Mouse (Mus musculus): ENCODE measurements at regions not wholly inside any gene's neighbourhood (a gene's known extent, or its start where the extent isn't known, plus 50 kb on each side); places are given as distances from the start of the nearest gene placed in this dataset.

- no peak for TF ChIP-seq CTCF (IDR thresholded peaks at IDR 0.05)
- intact Hi-C loops (cut with DNase I) = no loop called here
- no peak overlapping the region for H3K4me3 ChIP-seq
- H3K27ac ChIP-seq = no peak overlapping the region
- no peak for DNase-seq
Observed at GRCm38 (mm10) chr6:73401059-73401458, 68.4 kb downstream of the 4931417E11Rik start.

DNA sequence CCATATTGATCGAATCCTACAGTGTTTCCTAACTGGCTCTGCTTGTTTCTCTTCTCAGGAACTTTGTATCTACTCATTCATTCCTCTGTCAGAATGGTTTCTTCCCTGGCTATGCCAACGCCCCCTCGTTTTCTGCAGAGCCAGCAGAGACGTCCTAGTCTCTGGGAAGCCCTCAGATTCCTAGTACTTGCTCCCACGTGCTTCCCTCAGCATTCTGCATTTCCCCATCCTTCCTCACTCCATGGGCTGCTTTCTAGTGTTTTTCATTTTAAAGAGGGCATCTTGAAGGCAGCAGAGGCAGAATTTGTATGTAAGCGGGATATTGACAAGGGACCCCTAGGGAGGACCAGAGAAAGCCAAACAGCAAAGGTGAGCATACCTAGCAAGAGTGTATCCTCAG lies 80.2 kb downstream of the 4931417E11Rik start:
- intact Hi-C loops (cut with DNase I) = no loop called here
- no peak for TF ChIP-seq CTCF (IDR thresholded peaks at IDR 0.05)

GRCm38 (mm10) chr6:73386261-73386660 lies 83.2 kb downstream of the 4931417E11Rik start:
- intact Hi-C loops (cut with DNase I) = no loop called here
- TF ChIP-seq CTCF (IDR thresholded peaks at IDR 0.05) = no peak
- Histone ChIP-seq H3K27ac (no peak overlapping the region), H3K4me3 (no peak overlapping the region)
- peak; percentile 36 for DNase-seq

More for the DNA sequence above, 80.2 kb downstream of the 4931417E11Rik start:
- H3K27ac ChIP-seq = no peak overlapping the region
- no peak overlapping the region for H3K4me3 ChIP-seq
- no peak for DNase-seq

DNA sequence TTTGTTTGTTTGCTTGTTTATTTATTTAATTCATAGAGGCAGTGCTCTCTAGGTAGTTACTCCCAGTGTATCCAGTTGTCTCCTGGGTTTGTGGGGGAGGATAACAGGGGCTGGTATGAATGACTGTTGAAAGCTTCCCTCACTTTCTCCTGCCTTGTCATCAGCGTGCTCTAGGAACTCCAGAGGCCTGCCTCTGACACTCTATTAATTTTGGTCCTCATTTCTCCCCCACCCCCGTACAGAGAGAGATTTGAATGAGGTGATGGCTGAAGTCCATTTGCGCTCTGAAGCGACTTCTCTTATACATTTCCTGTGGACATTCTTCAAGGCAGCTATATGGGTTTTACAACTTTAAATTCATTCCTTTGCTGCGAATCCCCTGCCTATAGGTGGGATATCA lies 89.6 kb downstream of the 4931417E11Rik start:
- DNase-seq = no peak
- intact Hi-C loops (cut with DNase I) = no loop called here
- H3K4me3 ChIP-seq = no peak overlapping the region

GRCm38 (mm10) chr6:73377884-73378283 lies 91.6 kb downstream of the 4931417E11Rik start:
- intact Hi-C loops (cut with DNase I) = no loop called here

More for the DNA sequence above, 89.6 kb downstream of the 4931417E11Rik start:
- H3K27ac ChIP-seq = no peak overlapping the region
- no peak for TF ChIP-seq CTCF (IDR thresholded peaks at IDR 0.05)

DNA sequence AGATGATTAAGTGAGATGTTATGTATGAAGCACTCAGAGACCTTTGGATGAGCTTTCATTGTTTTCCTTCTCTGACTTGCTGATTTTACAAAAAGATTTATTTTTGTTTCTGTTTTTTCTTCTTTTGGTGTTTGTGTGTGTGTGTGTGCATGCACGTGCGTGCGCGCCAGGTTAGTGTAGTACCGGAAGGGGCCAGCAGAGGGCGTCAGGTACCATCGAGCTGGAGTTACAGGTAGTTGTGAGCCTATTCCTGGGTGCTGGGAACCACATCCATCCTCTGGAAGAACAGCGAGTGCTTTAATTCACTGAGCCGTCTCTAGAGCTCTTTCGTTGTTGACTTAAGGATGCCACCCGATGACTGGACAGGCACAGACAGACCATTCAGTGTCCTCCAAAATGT lies 93.2 kb downstream of the 4931417E11Rik start:
- Histone ChIP-seq H3K4me3 (no peak overlapping the region), H3K27ac (no peak overlapping the region)
- TF ChIP-seq CTCF (IDR thresholded peaks at IDR 0.05) = peak; percentile 27; the same call in 1 of the 2 replicates
- DNase-seq = no peak
- intact Hi-C loops (cut with DNase I) = no loop called here

More at GRCm38 (mm10) chr6:73377884-73378283, 91.6 kb downstream of the 4931417E11Rik start:
- Histone ChIP-seq H3K4me3 (no peak overlapping the region), H3K27ac (no peak overlapping the region)
- TF ChIP-seq CTCF (IDR thresholded peaks at IDR 0.05) = no peak
- DNase-seq = no peak

DNA sequence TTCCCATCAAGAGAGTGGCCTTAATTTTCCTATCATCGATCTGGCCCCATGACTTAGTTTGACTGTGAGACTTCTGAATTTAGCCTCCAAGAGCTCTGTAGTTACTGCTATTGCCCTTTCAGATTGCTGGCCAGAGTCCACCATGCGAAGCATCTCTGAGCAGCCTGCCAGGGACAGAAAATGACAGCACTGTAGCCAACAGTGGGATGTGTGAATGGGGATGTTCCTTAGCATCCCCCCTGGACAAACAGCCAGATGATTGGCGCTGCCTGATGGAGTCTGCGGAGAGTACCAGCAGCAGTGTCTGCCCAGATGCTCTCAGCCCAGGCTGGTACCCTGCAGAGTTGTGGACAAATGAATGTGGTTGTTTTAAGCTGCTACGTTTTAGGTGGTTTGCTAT lies 96.6 kb downstream of the 4931417E11Rik start:
- no peak for TF ChIP-seq CTCF (IDR thresholded peaks at IDR 0.05)
- no peak overlapping the region for H3K4me3 ChIP-seq
- intact Hi-C loops (cut with DNase I) = no loop called here
- H3K27ac ChIP-seq = no peak overlapping the region
- DNase-seq = no peak

DNA sequence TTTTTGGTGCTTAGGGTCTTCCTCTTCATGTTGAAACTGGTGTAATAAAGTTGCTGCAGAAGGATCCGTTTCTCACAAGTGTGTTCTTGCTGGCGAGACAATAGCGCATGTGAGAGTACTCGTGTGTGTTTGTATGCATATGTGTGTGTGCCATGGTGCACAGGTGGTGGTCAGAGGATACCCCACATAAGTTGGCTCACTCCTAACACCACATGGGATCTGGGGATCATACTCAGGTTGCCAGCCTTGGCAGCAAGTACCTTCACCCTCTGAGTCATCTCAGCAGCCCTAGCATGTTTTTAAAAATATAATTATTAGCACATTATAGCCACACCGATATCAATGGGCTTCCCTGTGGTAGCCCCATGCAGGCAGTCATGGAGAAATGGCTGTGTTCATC lies 97.6 kb downstream of the 4931417E11Rik start:
- no peak overlapping the region for H3K27ac ChIP-seq
- TF ChIP-seq CTCF (IDR thresholded peaks at IDR 0.05) = no peak
- DNase-seq = no peak
- H3K4me3 ChIP-seq = no peak overlapping the region
- intact Hi-C loops (cut with DNase I) = no loop called here

GRCm38 (mm10) chr6:73370901-73371300 lies 98.6 kb downstream of the 4931417E11Rik start:
- TF ChIP-seq CTCF (IDR thresholded peaks at IDR 0.05) = no peak
- no peak overlapping the region for H3K4me3 ChIP-seq
- DNase-seq = no peak
- H3K27ac ChIP-seq = no peak overlapping the region
- intact Hi-C loops (cut with DNase I) = no loop called here

DNA sequence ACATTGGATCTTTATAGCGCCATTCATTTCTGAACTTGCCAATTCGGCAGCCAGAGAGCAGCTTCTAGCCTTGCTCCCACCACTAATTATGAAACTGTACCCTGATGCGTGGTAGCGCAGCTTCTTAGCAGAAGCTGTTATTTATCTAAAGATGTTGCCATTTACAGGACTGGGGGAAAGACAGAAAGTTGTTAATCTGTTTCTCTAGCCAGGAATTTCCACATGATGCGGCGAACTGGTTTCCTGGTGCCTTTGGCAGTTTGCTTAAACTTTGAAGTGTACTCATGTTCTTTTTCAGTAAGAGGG lies 100.7 kb downstream of the 4931417E11Rik start:
- no peak for DNase-seq
- Histone ChIP-seq H3K27ac (no peak overlapping the region), H3K4me3 (peak overlapping the region; percentile 9; the same call in 1 of the 2 replicates)
- no peak for TF ChIP-seq CTCF (IDR thresholded peaks at IDR 0.05)
- intact Hi-C loops (cut with DNase I) = no loop called here

DNA sequence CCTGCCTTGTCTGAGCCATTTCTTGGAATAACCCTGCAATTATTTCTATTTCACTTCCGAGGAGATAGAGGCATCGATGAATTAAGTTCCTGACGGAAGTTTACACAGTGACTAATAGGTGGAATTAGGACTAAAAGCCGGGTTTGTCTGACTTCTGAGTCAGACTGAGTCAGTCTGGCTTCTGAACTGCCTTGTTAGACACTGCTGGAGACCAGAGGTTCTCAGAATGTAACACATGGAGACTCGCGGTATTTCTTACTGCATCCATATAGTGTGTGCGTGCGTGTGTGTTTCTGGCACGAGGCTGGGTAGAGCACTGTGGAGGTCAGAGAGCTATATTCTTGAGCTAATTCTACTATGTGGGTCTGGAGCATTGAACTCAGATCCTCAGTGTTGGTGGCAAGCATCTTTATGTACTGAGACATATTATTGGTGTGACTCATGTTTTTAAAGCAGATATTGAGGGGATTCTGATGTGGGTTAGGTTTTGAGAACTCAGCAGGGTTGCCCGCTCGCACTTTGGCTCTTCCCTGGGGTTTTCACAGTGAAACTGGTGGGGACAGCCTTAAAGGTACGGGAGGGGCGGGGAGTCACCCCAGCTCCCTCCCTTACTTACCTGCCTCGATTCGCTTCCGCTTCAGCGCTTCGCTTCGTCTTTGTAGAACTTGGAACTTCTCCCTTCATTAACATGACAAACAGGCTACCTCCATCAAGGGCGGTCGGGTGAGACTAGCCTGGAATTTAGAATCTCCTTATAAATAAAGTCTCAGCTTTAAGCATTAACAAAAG lies 101.2 kb downstream of the 4931417E11Rik start:
- intact Hi-C loops (cut with DNase I) = no loop called here
- no peak for TF ChIP-seq CTCF (IDR thresholded peaks at IDR 0.05)
- Histone ChIP-seq H3K27ac (no peak overlapping the region), H3K4me3 (peak overlapping the region; percentile 40)
- no peak for DNase-seq

DNA sequence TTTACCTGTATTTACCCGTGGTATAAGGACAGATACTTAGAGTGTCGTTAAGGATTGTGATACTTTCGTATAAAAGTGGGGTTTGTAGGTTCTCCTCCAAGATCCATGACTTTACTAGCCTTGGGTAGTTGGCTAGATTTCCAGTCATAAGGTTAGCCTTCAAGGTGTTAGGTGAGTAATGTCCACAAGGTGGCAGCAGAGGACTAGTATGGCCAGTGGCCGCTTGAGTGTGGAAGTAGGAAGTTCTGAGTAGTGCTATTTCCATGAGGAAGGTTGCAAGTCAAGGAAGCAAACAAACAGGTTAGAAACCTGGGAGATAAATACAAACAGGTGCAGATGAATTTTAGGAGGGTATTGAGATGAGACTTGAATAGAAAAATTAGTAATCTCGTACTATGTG lies 101.9 kb downstream of the 4931417E11Rik start:
- peak; percentile 92 for TF ChIP-seq CTCF (IDR thresholded peaks at IDR 0.05)
- peak; percentile 60 for DNase-seq
- intact Hi-C loops (cut with DNase I) = no loop called here
- Histone ChIP-seq H3K4me3 (peak overlapping the region; percentile 40), H3K27ac (no peak overlapping the region)

- H3K4me3 ChIP-seq = no peak overlapping the region
- DNase-seq = no peak
- TF ChIP-seq CTCF (IDR thresholded peaks at IDR 0.05) = no peak
- intact Hi-C loops (cut with DNase I) = no loop called here
- no peak overlapping the region for H3K27ac ChIP-seq
Observed at GRCm38 (mm10) chr6:73366626-73367025, 102.8 kb downstream of the 4931417E11Rik start.

DNA sequence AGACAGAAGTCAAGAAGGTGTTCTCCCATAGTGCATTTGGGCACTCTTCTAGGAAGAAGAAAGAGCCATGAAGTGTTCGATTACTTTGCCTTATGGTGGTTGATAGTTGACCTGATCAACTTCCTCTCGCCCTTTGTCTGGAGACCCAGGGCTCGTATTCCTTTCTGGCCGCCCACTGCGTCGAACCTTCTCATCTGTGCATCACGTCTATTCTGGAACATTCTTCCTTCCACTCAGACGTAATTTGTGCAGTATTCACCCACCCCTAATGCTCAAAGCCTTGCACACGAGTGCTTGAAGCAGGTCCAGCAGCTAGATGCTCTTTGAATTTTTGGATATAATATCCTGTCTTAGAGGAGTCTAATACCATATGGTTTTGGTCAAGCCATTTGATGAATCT lies 104.2 kb downstream of the 4931417E11Rik start:
- DNase-seq = no peak
- intact Hi-C loops (cut with DNase I) = no loop called here
- Histone ChIP-seq H3K27ac (no peak overlapping the region), H3K4me3 (no peak overlapping the region)
- TF ChIP-seq CTCF (IDR thresholded peaks at IDR 0.05) = no peak
